Mouse (Mus musculus) liver, postnatal 0 days (tissue): ENCODE measurements around the gene Eef1g. TPM values are rescaled to one million over a fixed set of nuclear protein-coding genes. Genes with fewer than 3 reads are reported as not detected.

Source experiments
- ATAC-seq: fragments of 200-750 bp; cut with Nextera tagmentation; 2 replicates; pipeline ENCODE4 v1.8.0; 2017; ENCODE audit warnings: mild to moderate bottlenecking, moderate library complexity
- DNase-seq: peaks from one replicate; pipeline ENCODE4 v3.0.0-alpha.2; 2016
- H3K27ac ChIP-seq: fragments of 300-500 bp; sonication (generic); 2 replicates; pipeline ENCODE4 v1.5.1; 2014; ENCODE audit warnings: antibody characterized with exemption, moderate library complexity, mild to moderate bottlenecking, low read depth
- H3K27me3 ChIP-seq: fragments of 300-500 bp; sonication (generic); 2 replicates; pipeline ENCODE4 v1.6.1; 2014; ENCODE audit warnings: low read length, control low read depth, mixed read lengths; ENCODE audit not compliant: insufficient read depth
- H3K36me3 ChIP-seq: fragments of 300-500 bp; sonication (generic); replicated peaks from 2 replicates; pipeline ENCODE4 v1.6.1; 2014; ENCODE audit warnings: mild to moderate bottlenecking, control low read depth, low read length, moderate library complexity, mixed read lengths; ENCODE audit not compliant: insufficient read depth
- H3K4me1 ChIP-seq: fragments of 300-500 bp; sonication (generic); 2 replicates; pipeline ENCODE4 v1.6.1; 2014; ENCODE audit warnings: antibody characterized with exemption, mild to moderate bottlenecking, control low read depth; ENCODE audit not compliant: insufficient read depth
- H3K4me2 ChIP-seq: fragments of 300-500 bp; sonication (generic); 2 replicates; pipeline ENCODE4 v1.6.1; 2014; ENCODE audit warnings: low read depth, mild to moderate bottlenecking, low read length, moderate library complexity, mixed read lengths
- H3K4me3 ChIP-seq: fragments of 300-500 bp; sonication (generic); 2 replicates; pipeline ENCODE4 v1.5.1; 2014; ENCODE audit warnings: low read depth, low read length
- H3K9ac ChIP-seq: fragments of 300-500 bp; sonication (generic); replicated peaks from 2 replicates; pipeline ENCODE4 v1.6.1; 2014; ENCODE audit warnings: mild to moderate bottlenecking, moderate library complexity
- H3K9me3 ChIP-seq: fragments of 300-500 bp; sonication (generic); 2 replicates; pipeline ENCODE4 v1.6.1; 2016; ENCODE audit warnings: mild to moderate bottlenecking, control low read depth, low read length, mixed read lengths
- CTCF ChIP-seq: sonication (generic); IDR thresholded peaks from 2 replicates; pipeline ENCODE4 v1.5.1; 2016; ENCODE audit warnings: antibody characterized with exemption, low read depth
- EP300 ChIP-seq: IDR thresholded peaks from 2 replicates; pipeline ENCODE4 v1.6.1; 2016; ENCODE audit warnings: antibody characterized with exemption, low read depth, mild to moderate bottlenecking
- WGBS: fragments of 180-500 bp; shearing (Covaris S2); extraction: QIAGEN DNeasy Blood & Tissue Kit; methylation state at CpG from one replicate; pipeline ENCODE4 v1.1.7; 2014; ENCODE audit not compliant: insufficient replicate concordance; 5-methylcytosine and 5-hydroxymethylcytosine counted together
- polyA plus RNA-seq: library from polyadenylated mRNA; unstranded; fragments of >200 nt; fragmentation: Nextera tagmentation; extraction: Ambion mirVana; gene quantifications from 2 replicates; pipeline ENCODE4 v1.2.1, GENCODE M21; 2015

The Eef1g gene
- polyA plus RNA-seq, 1 experiment from 2014 or later: 134 TPM

DNA sequence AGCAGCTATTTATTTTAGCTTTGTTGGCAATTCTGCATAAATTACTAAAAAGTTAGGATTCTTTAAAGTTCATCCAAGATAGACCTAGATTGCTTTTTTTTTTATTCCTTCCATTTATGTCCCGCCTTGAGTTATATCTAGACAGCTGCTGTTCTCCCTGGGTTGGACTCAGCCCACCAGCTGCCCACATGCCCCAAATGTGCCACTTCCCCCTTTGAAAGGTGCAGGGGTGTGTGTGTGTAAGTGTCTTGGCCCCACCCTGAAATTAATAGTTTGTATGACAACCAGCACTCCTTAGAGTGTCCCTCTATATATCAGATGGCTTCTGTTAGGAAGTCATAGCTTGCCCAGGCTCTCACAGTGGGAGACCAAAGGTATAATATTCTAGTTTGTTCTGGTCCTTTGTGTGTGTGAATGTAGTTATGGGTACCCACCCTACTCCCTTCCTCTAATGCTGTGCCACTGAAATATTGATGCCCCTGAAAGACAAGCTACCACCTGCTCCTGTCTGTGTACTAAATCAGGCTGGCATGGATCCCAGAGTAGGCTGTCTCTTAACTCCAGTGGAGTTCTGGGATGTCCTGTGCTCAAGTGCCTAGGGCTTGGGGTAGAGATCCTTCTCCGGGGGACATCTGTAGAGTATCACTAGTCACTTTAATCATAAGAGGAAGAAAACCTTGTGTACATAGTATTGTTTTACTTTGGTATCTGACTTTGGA, 14.8 kb downstream of the Eef1g start:
- ATAC-seq: no peak
- TF ChIP-seq EP300 (no peak), CTCF (no peak)
- H3K27me3 ChIP-seq: no peaks in the 10 kb centered on the region

DNA sequence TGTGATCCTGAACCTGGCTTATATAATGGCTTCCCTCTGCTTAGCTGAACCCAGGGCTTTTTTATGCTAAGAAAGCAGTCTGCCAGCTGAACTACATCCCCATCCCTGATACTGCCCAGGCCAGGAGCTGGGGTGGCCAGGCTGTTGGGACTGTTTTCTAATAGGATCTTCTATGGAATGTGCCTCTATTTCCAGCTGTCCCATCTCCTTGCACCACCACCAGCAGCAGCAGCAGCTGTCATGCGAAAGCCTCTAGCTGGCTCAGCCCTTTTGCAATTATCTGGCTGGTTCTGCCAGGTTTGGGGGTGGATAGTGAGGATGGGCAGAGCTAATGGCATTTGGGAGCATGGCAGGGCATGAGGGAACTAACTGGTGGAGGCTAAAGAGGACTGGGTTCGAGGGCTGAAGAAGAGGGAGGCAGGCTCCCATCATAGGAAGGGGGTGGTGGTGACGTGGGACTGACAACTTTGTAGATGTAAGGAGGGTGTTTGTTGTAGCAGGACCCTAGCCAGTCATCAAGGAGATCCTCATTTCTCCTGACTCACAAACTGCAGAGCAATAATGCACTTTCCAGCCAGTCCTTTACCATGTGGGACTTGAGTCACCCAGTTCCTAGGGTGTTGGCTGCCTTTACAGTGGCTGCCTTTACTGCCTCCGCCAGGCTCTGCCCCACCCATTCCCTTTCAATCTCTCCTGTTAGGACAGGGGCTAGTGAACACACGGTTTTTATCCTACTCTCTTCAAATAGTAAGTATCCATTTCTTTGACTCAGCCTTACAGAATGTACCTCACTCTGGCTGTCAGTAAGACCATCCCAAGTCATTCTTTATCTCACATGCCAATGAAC, 15.7 kb downstream of the Eef1g start:
- no peak overlapping the region for H3K4me3 ChIP-seq
- WGBS: 41% methylated on average over 5 of the region's 5 CpGs
- H3K36me3 ChIP-seq: peaks cover 18% of the 10 kb centered on the region
- H3K4me1 ChIP-seq: peaks cover 34% of the 10 kb centered on the region
- DNase-seq (no peak), ATAC-seq (peak; percentile 15; the same call in 1 of the 2 replicates)
- TF ChIP-seq CTCF: no peak
- peak overlapping the region; percentile 52; the same call in 1 of the 2 replicates for H3K27ac ChIP-seq
- H3K27me3 ChIP-seq: no peaks in the 10 kb centered on the region
- H3K4me2 ChIP-seq: no peak overlapping the region
- H3K9ac ChIP-seq: no peak overlapping the region
- H3K9me3 ChIP-seq: no peaks in the 10 kb centered on the region

More for the DNA sequence above, 14.8 kb downstream of the Eef1g start:
- 63% methylated on average over 2 of the region's 2 CpGs for WGBS
- H3K4me1 ChIP-seq: peaks cover 34% of the 10 kb centered on the region
- H3K36me3 ChIP-seq: peaks cover 24% of the 10 kb centered on the region
- H3K9me3 ChIP-seq: no peaks in the 10 kb centered on the region
- H3K27ac ChIP-seq: peak overlapping the region; percentile 11; the same call in 1 of the 2 replicates
- no peak overlapping the region for H3K4me2 ChIP-seq
- no peak overlapping the region for H3K4me3 ChIP-seq
- DNase-seq: no peak
- no peak overlapping the region for H3K9ac ChIP-seq

DNA sequence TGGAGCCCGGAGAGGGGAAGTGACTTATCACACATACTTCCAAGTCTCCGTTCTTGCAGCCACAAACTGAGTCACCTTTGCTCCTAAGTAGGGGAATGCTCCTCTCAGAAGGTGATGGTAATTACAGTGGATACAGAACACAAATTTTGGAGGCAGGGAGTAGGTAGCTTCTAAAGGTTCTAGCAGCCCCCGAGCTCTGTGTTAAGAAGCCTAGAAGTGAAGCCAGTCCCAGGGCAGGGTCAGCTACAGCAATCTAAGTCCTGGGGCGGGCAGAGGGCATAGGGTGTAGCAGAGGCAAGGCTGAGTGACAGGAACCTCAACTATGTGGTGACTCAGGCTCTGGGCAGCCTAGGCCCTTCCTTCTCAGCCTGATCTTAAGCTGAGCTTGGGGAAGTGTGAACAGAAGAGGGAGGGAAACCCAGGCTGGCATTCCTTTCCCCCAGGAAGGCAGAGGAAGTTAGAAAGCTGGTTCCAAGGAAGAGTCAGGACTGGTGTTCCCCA, 16.4 kb downstream of the Eef1g start:
- H3K36me3 ChIP-seq: peaks cover 13% of the 10 kb centered on the region
- no peak overlapping the region for H3K4me2 ChIP-seq
- H3K9ac ChIP-seq: peak overlapping the region; percentile 9; the same call in 1 of the 2 replicates
- H3K27ac ChIP-seq: peak overlapping the region; percentile 52; the same call in 1 of the 2 replicates
- 23% methylated on average over 4 of the region's 4 CpGs for WGBS
- H3K27me3 ChIP-seq: no peaks in the 10 kb centered on the region
- no peaks in the 10 kb centered on the region for H3K9me3 ChIP-seq
- ATAC-seq: peak; percentile 63
- DNase-seq: no peak
- no peak overlapping the region for H3K4me3 ChIP-seq
- H3K4me1 ChIP-seq: peaks cover 40% of the 10 kb centered on the region
- no peak for TF ChIP-seq CTCF
- no peak for TF ChIP-seq EP300

DNA sequence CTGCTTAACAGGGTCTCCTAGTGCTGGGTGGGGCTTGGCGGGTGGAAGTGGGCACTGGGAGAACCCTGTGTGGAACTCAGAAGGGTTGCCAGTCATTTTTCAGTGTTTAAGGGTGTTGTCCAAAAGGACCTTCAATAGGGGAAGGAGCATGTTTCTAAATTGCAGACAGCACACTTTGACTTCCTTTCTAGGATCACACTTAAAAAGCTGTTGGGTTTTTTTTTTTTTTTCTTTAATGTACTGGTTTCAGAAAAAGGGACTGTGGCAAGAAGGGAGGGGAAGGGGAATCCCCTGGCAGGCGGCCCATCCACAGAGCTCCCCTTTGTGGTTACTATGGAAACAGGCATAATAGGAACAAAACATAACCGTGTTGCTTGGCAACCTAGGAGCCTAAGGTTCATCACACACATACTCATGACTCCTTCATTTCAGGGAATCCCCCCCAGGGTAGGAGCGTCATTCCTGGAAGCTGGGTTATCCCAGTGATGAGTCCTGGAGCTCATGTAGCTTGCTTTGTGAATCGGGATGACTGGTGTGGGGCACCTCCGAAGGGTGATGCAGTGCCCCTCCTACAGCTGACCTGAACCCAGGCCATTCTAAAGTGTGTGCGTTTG, 17.5 kb downstream of the Eef1g start:
- H3K9me3 ChIP-seq: no peaks in the 10 kb centered on the region
- H3K4me2 ChIP-seq: no peak overlapping the region
- H3K27me3 ChIP-seq: peaks cover 6% of the 10 kb centered on the region; the same call in 1 of the 2 replicates
- ATAC-seq (peak; percentile 58), DNase-seq (peak; percentile 63)
- WGBS: 29% methylated on average over 7 of the region's 7 CpGs
- H3K27ac ChIP-seq: peak overlapping the region; percentile 52
- TF ChIP-seq EP300 (no peak), CTCF (no peak)
- no peak overlapping the region for H3K9ac ChIP-seq
- H3K4me3 ChIP-seq: no peak overlapping the region
- H3K4me1 ChIP-seq: peaks cover 49% of the 10 kb centered on the region
- peaks cover 4% of the 10 kb centered on the region for H3K36me3 ChIP-seq

DNA sequence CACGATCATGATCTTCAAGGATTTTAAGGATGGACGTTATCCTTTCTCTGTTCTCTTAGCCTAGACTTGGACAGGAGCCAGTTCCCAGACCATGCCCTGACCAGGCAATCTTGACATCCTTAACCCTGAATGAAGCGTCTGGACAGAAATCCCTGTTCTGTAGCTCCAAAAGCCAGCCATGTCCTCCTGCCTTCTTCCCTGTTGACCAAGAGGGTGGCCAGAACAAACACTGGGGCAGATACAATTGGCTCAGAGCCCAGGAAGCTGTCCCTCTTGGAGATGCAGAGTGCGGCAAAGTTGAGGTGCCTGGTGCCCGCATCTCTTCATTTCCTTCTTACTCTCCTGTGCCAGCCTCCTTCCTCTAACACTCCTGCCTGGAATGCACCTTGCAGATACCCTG, 19.1 kb downstream of the Eef1g start:
- Histone ChIP-seq H3K27ac (no peak overlapping the region), H3K4me2 (no peak overlapping the region), H3K4me1 (peaks cover 58% of the 10 kb centered on the region), H3K9ac (no peak overlapping the region), H3K4me3 (no peak overlapping the region), H3K27me3 (peaks cover 16% of the 10 kb centered on the region), H3K9me3 (no peaks in the 10 kb centered on the region), H3K36me3 (no peaks in the 10 kb centered on the region)
- ATAC-seq (no peak), DNase-seq (no peak)
- WGBS: 56% methylated on average over 5 of the region's 5 CpGs
- TF ChIP-seq CTCF (no peak), EP300 (no peak)

DNA sequence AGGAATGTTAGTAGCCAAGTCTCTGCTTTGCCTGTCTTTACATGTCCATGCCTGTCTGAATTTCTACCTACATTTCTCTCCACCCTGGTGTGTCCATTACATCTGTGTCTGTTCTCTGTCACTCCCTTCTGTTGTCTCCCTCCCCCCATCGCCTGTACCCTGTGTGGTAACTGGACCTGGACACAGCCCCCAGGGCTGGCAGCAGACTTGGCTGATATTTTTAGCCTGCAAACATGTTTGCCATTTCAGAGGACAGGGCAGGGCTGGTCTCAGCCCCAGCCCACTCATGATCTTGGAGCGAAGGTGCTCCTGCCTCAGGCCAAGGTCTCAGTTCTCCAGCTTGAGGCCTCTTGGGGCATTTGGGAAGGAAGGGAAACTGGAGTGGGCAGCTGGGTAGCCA, 21.0 kb downstream of the Eef1g start:
- ATAC-seq: no peak
- 70% methylated on average over 2 of the region's 2 CpGs for WGBS
- Histone ChIP-seq H3K27me3 (peaks cover 16% of the 10 kb centered on the region), H3K9ac (no peak overlapping the region), H3K4me1 (peaks cover 56% of the 10 kb centered on the region), H3K36me3 (no peaks in the 10 kb centered on the region), H3K4me3 (no peak overlapping the region), H3K9me3 (no peaks in the 10 kb centered on the region), H3K4me2 (no peak overlapping the region), H3K27ac (no peak overlapping the region)
- no peak for DNase-seq
- TF ChIP-seq EP300: no peak
- TF ChIP-seq CTCF: no peak
